Mouse (Mus musculus) embryonic fibroblast, embryonic 13.5 days (primary cell): ENCODE measurements around the gene Gm17349.

Experiments used
- CTCF ChIP-seq: IDR thresholded peaks from 2 replicates; pipeline ENCODE4 v1.5.1; 2011; ENCODE audit warnings: mild to moderate bottlenecking, control low read depth, low read length, moderate library complexity, borderline replicate concordance; ENCODE audit not compliant: insufficient read depth
- POLR2A ChIP-seq: IDR thresholded peaks from 2 replicates; pipeline ENCODE4 v1.6.1; 2011; ENCODE audit warnings: low read depth, mild to moderate bottlenecking, control low read depth, low read length, moderate library complexity

DNA sequence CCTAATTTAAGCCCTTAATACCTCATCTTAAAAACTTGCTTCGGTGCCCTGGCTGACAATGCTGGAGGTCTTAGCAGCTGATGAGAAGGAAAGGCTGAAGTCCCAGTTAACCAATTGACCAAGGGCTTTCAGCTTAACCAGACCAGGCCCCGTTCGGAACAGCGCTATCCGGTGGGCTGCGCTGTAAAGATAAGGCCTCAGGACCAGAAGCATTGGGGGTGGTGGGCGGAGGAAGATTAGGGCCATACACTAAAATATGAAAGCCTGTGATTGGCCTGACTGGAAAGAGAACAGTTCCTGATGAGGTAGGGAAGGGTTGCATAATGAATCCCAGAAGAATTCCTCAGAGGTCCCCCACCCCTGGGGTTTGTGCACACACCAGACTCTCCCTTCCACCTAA lies 42.9 kb downstream of the Gm17349 start:
- TF ChIP-seq CTCF (no peak), POLR2A (no peak)
